Mouse (Mus musculus) G1E-ER4 (cell line): Measurements from ENCODE around the gene Atf3. TPM values are rescaled to one million over a fixed set of nuclear protein-coding genes. Genes with fewer than 3 reads are reported as not detected.
A peak's percentile ranks its signal among the peaks of the same experiment; 100 is the strongest.

ENCODE experiments used
- GATA1 ChIP-seq: IDR thresholded peaks from one replicate; pipeline ENCODE4 v1.8.0; 2012; ENCODE audit warnings: low read length, inconsistent platforms
- polyA plus RNA-seq: library from polyadenylated mRNA; stranded (reverse); fragments of >175 nt; gene quantifications from 2 replicates; pipeline ENCODE4 v1.2.3, GENCODE M21; 2012

The Atf3 gene
- polyA plus RNA-seq, 1 experiment: not detected

DNA sequence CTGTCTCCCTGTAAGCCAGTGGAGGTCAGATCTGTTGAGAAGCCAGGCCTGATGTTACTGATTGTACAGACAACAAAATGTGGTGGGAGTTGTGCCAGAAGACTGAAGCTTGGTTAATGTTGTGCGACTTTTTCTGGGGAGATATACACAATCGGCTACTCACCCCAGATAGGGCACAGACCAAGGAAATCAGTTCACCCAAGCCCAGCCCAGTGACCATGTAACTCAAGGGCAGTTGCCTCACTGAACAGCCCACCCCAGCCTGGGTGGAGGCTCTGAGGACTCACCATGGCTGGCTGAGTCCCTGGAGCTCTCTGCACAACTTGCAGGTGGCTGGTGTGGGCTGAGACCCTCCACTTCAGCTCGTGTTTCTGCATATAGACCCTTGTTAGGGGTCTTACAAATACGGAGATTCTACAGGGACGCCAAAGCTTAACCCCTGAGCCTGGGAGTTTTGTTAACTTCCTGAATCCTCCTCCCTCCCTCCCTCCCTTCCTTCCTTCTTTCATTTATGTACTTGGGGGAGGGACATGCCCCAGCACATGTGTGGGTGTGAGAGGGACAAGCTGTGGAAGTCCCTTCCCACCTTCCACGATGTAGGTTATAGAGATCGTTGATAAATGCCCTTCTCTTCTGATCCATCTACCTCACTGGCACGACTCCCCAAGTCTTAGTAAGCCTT, 66.8 kb downstream of the Atf3 start:
- no peak for TF ChIP-seq GATA1

- no peak for TF ChIP-seq GATA1
Observed at GRCm38 (mm10) chr1:191140983-191141382, 76.9 kb downstream of the Atf3 start.

- no peak for TF ChIP-seq GATA1
Observed at GRCm38 (mm10) chr1:191138874-191139495, 78.9 kb downstream of the Atf3 start.

- no peak for TF ChIP-seq GATA1
Observed at GRCm38 (mm10) chr1:191138436-191138835, 79.4 kb downstream of the Atf3 start.

GRCm38 (mm10) chr1:191135406-191135805, 82.4 kb downstream of the Atf3 start:
- no peak for TF ChIP-seq GATA1

- peak; percentile 29 for TF ChIP-seq GATA1
Observed at GRCm38 (mm10) chr1:191132934-191133333, 84.9 kb downstream of the Atf3 start.

DNA sequence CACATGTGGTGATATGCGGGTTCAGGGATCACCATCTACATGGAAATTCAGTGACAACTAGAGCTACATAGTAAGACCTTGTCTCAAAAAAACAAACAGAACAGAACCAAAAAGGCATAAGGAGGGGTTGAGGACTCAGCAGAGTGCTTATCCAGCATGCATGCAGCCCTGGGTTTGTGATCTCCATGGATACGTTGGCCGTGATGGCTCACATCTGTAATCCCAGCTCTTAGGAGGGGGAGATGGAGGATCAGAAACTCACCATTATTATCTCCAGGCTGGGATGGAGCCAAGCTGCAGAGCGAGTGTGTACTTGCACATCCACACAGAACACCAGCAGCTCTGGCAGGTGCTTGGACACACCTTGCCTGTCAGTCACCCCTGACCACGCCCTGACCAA, 85.6 kb downstream of the Atf3 start:
- no peak for TF ChIP-seq GATA1

DNA sequence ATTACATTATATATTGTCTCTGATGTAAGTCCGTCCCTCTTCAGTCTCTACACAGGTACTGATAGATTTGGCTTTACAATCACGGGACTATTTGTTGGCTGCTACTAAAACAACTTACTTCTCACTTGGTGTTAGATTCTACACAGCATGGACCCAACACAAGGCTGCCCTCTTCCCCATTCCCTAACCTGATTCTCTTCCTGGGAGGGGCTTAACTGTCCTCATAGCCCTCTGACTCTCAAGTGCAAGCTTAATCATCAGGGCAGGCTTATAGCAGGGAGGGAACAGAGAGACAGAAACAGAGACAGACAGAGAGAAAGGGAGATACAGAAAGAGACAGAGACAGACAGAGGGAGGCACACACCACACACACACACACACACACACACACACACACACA, 86.1 kb downstream of the Atf3 start:
- no peak for TF ChIP-seq GATA1

DNA sequence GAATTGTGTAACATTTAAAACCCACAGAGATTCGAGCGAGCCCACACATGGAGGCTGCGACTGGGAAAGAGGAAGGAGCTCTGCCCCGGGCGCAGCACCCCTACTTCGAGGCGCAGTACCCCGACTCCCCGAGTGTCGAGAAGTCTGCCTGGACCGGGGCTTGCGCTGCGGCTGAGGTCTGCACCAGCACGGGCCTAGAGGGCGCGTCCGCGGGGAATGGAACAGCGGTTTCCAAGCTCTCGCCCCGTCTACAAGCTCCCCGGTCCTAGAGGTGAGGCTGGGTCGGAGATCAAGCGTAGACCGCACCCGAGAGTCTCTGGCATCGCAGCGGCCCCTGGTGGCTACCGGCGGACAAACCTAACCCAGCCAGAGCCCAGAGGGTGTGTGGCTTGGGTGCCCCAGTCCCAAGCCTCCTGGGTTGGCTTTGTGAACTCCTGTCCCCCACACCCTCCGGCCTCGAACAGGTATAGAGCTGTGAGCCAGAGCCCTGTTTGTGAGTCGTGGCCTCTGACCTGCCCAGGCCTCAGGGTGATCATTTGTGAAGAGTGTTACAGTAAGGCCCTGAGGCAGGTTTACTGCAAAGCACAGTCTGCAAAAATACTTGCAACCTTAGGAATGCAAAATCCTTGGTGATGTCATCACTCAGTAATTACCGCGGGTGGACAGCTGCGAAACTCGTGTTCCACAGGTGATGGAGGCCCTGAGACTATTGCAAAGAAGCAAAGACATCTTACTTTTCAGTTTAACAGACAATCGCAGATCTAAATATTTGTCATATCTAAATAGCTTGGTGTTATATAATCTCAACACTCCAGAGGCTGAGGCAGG, 91.8 kb downstream of the Atf3 start:
- TF ChIP-seq GATA1: no peak

DNA sequence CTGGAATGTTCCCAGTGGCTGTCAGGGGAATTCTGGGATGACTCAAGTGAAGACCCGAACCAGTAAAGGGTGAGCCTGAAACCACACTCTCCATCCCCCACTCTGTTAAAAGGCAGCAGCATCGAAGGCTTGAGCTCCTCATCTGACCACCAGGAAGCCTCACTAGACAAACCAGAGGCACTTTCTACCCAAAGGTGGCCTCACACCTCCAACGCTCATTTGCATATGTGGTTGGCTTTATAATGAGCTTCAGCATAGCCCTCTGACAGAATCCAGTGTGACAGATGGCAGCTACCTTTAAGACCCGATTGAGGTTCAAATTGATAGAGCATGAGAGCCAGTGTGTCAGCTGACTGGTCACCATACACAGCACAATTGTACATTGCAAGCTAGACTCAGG, 93.6 kb downstream of the Atf3 start:
- TF ChIP-seq GATA1: no peak

GRCm38 (mm10) chr1:191123696-191124095, 94.1 kb downstream of the Atf3 start:
- no peak for TF ChIP-seq GATA1

- no peak for TF ChIP-seq GATA1
Observed at GRCm38 (mm10) chr1:191122744-191123143, 95.1 kb downstream of the Atf3 start.

Other genes with a start within 250 kb of the Atf3 start
- not detected in 2 replicates for gene Vash2, start 238.7 kb downstream of the Atf3 start, polyA plus RNA-seq
- gene Flvcr1, start 191.9 kb downstream of the Atf3 start, polyA plus RNA-seq: 16.7 and 23.0 TPM in 2 replicates
- gene Spata45, start 181.4 kb downstream of the Atf3 start, polyA plus RNA-seq: not detected in 2 replicates
- 0.84 and 0.93 TPM in 2 replicates for gene Tatdn3, start 155.1 kb downstream of the Atf3 start, polyA plus RNA-seq
- 22.5 and 29.4 TPM in 2 replicates for gene Nsl1, start 155.0 kb downstream of the Atf3 start, polyA plus RNA-seq
- gene Batf3, start 120.2 kb downstream of the Atf3 start, polyA plus RNA-seq: 0.15 and 0.26 TPM in 2 replicates
- gene Fam71a, start 53.2 kb downstream of the Atf3 start, polyA plus RNA-seq: not detected in 2 replicates
- 60.6 and 73.3 TPM in 2 replicates for gene Nenf, start 100.2 kb upstream of the Atf3 start, polyA plus RNA-seq
- gene Tmem206, start 107.9 kb upstream of the Atf3 start, polyA plus RNA-seq: 3.1 and 3.4 TPM in 2 replicates
- 55.9 and 68.0 TPM in 2 replicates for gene Ppp2r5a, start 185.2 kb upstream of the Atf3 start, polyA plus RNA-seq